Mouse (Mus musculus): ENCODE measurements around the gene Kif13a.

- TF ChIP-seq GATA1 (IDR thresholded peaks at IDR 0.05; ENCODE audit: low read length) (no peak), TAL1 (IDR thresholded peaks at IDR 0.05; ENCODE audit: low read length) (no peak)
Measured at GRCm38 (mm10) chr13:46842185-46842584, 87.5 kb downstream of the Kif13a start.
